Mouse (Mus musculus): Measurements from ENCODE around the gene Luc7l2. TPM values are rescaled to one million over a fixed set of nuclear protein-coding genes. Genes with fewer than 3 reads are reported as not detected.

The Luc7l2 gene
- total and polyA plus RNA-seq, 3 experiments = 51.8 to 129 (median 118) TPM

DNA sequence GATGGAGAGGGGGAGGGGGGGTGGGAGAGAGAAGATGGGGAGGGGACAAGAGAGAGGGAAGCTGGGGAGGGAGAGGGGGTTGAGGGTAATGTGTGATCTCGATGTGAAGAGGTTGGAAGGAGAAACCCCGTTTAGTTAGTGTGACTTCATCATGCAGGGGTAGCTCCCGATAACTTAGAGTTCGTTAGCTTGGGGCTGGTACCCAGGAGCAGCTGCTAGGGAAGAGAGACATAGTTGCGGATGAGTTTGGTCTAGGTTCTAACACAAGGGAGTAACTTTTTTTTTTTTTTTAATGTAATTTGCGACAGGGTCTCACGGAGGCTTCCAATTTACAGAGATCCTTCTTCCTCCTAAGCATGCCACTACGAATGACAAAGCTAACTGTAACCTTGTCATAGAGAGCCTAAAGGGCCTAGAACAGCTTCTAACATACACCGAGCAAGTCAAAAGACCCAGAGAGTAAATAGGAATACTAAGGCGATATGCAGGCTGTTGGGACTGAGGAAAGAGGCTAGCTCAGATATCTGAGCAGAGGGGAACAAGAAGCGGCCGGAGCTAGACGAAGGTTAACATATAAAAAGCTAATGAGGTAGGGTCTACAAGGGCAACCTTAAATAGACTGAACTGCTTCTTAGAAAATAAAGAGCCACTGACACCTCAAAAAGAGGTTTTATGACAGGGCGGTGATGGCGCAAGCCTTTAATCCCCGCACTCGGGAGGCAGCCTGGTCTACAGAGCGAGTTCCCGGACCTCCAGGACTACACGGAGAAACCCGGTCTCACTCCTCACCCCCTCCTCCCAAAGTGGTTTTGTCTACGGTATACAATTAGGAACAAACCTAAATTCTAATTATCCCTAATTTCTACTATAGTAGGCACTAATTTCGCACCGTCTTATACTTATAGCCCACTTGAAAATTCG is 18.4 kb upstream of the Luc7l2 start (continued):
- TF ChIP-seq NRF1 (IDR thresholded peaks at IDR 0.05; ENCODE audit: insufficient read depth, low read depth, low read length, poor library complexity, severe bottlenecking) (0 out of 2 replicates have a peak, but pooled peaks have one; percentile 12), RCOR1 (IDR thresholded peaks at IDR 0.05; ENCODE audit: low read depth, low read length) (no peak; the same call in 1 of the 2 replicates), MEF2A (IDR thresholded peaks at IDR 0.05; ENCODE audit: extremely low read depth, insufficient replicate concordance, low read depth, low read length, poor library complexity, severe bottlenecking) (no peak), MYB (IDR thresholded peaks at IDR 0.05; ENCODE audit: low read depth, low read length) (no peak; the same call in 1 of the 2 replicates), CHD2 (IDR thresholded peaks at IDR 0.05; ENCODE audit: low read length) (no peak), MAZ (IDR thresholded peaks at IDR 0.05; ENCODE audit: low read depth, low read length) (0 out of 2 replicates have a peak, but pooled peaks have one; percentile 45), HCFC1 (IDR thresholded peaks at IDR 0.05; ENCODE audit: low read depth, low read length) (no peak), MXI1 (IDR thresholded peaks at IDR 0.05; ENCODE audit: low read depth, low read length) (0 out of 2 replicates have a peak, but pooled peaks have one; percentile 16), MAX (IDR thresholded peaks at IDR 0.05; ENCODE audit: low read length) (peak; percentile 49; the same call in 1 of the 2 replicates), CHD1 (IDR thresholded peaks at IDR 0.05; ENCODE audit: low read depth, low read length) (peak; percentile 13; the same call in 1 of the 2 replicates), MAFK (IDR thresholded peaks at IDR 0.05; ENCODE audit: borderline replicate concordance, low read depth, low read length) (no peak), USF1 (IDR thresholded peaks at IDR 0.05; ENCODE audit: low read depth, low read length) (no peak), ELF1 (IDR thresholded peaks at IDR 0.05; ENCODE audit: low read depth, low read length) (no peak), CTCF (IDR thresholded peaks at IDR 0.05 in 2 of 3, conservative IDR thresholded peaks at IDR 0.05 in 1 of 3; ENCODE audit: control insufficient read depth in 1 of 3, insufficient read depth in 1 of 3, low read depth in 2 of 3, low read length in 3 of 3, poor library complexity in 1 of 3, severe bottlenecking in 1 of 3) (no peak), NELFE (IDR thresholded peaks at IDR 0.05; ENCODE audit: low read depth, low read length) (peak; percentile 55), ZNF384 (IDR thresholded peaks at IDR 0.05; ENCODE audit: low read depth, low read length) (peak; percentile 54)

DNA sequence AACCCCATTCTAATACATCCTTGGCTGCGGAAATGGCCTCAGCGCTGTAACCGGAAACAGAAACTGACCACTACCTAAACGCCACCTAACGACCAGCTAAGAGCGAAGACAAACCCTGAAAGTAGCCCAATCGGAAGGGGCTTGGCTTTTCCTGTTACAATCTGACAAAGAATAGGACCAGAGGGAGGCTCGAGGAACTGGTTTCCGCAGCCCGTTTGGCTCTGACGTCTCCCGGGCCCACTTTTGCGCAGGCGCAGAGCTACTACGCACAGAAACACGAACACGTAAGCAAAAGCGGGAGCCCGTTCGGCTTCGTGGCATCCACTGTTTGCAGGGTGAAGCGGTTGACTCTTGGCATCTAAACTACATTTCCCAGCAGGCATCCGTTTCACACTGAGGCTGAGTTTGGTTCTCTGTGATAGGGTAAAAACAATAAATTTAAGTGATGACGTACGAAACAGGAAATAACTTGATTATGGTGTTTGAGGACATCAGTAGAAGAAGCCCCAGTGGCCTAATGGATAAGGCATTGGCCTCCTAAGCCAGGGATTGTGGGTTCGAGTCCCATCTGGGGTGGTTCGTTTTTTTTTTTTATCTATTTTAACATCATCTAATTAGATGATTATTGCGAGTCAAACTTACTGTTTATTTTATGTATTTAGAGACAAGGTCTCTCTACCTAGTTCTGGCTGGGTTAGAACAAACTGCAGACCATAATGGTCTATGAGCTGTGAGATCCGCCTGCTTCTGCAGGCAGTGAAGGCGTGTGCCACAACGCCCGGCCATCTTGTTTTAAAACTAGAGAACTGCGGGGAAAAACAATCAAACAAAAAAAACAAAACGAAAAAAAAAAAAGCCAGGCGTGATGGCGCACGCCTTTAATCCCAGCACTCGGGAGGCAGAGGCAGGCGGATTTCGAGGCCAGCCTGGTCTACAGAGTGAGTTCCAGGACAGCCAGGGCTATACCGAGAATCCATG is 17.4 kb upstream of the Luc7l2 start, which contains the start of gene Fmc1:
TSS of gene Fmc1 (plus strand) at position 75 of the 978 bp plus-strand sequence.
- peak; percentile 100 for DNase-seq (ENCODE audit: low read depth, low spot score)
- Histone ChIP-seq H3K9me3 (replicated peaks; ENCODE audit: insufficient read depth, low read length) (no peaks in the 10 kb centered on the region), H3K79me2 (ENCODE audit: control insufficient read depth, insufficient read depth, low read length, poor library complexity) (peaks cover 9% of the 10 kb centered on the region; the same call in 1 of the 2 replicates), H3K27me3 (ENCODE audit: control insufficient read depth in 1 of 2, insufficient read depth in 2 of 2, low read length in 2 of 2) (no peaks in the 10 kb centered on the region), H3K4me1 (ENCODE audit: control insufficient read depth in 1 of 2, insufficient read depth in 2 of 2, low read length in 2 of 2) (peaks cover 3 to 6% of the 10 kb centered on the region in 2 experiments), H3K9ac (ENCODE audit: control insufficient read depth, low read depth, low read length, poor library complexity, severe bottlenecking) (peak within 1 kb of the TSS; percentile 95), H3K36me3 (ENCODE audit: control insufficient read depth in 1 of 2, insufficient read depth in 2 of 2, low read length in 2 of 2) (peaks cover 0 to 12% of the 10 kb centered on the region in 2 experiments; a peak in 2 of 4 replicates), H3K27ac (ENCODE audit: control insufficient read depth, low read depth, low read length) (peak within 1 kb of the TSS; percentile 87), H3K4me3 (ENCODE audit: control insufficient read depth in 1 of 2, insufficient read depth in 1 of 2, low read depth in 2 of 2, low read length in 2 of 2) (peak within 1 kb of the TSS; percentile 80 to 89)
- no peak for TF ChIP-seq ZKSCAN1 (IDR thresholded peaks at IDR 0.05; ENCODE audit: low read depth, low read length)
- no peak for TF ChIP-seq CHD2 (IDR thresholded peaks at IDR 0.05; ENCODE audit: low read length)
- no peak for TF ChIP-seq RAD21 (IDR thresholded peaks at IDR 0.05; ENCODE audit: low read depth, low read length)
- no peak; the same call in 1 of the 2 replicates for TF ChIP-seq JUND (IDR thresholded peaks at IDR 0.05; ENCODE audit: low read depth, low read length)
- peak; percentile 100 for TF ChIP-seq TBP (IDR thresholded peaks at IDR 0.05; ENCODE audit: low read depth, low read length)
- TF ChIP-seq MAX (IDR thresholded peaks at IDR 0.05; ENCODE audit: low read length) = peak; percentile 83; the same call in 1 of the 2 replicates
- TF ChIP-seq CHD1 (IDR thresholded peaks at IDR 0.05; ENCODE audit: low read depth, low read length) = peak; percentile 88; the same call in 1 of the 2 replicates
- peak in 1 of 2 experiments; percentile 60; a peak in 1 of 4 replicates for TF ChIP-seq EP300 (IDR thresholded peaks at IDR 0.05; ENCODE audit: low read depth in 1 of 2, low read length in 2 of 2)
- peak; percentile 69 to 93; a peak in 3 of 4 replicates for TF ChIP-seq POLR2A (IDR thresholded peaks at IDR 0.05; ENCODE audit: control insufficient read depth in 1 of 2, insufficient read depth in 1 of 2, low read depth in 1 of 2, low read length in 2 of 2, poor library complexity in 1 of 2)
- TF ChIP-seq MYC (IDR thresholded peaks at IDR 0.05; ENCODE audit: low read depth, low read length) = peak; percentile 81
- TF ChIP-seq ZMIZ1 (IDR thresholded peaks at IDR 0.05; ENCODE audit: low read depth, low read length) = peak; percentile 95
- peak; percentile 97 for TF ChIP-seq NRF1 (IDR thresholded peaks at IDR 0.05; ENCODE audit: insufficient read depth, low read depth, low read length, poor library complexity, severe bottlenecking)
- TF ChIP-seq GABPA (IDR thresholded peaks at IDR 0.05; ENCODE audit: low read depth, low read length) = peak; percentile 44; the same call in 1 of the 2 replicates
- TF ChIP-seq MEF2A (IDR thresholded peaks at IDR 0.05; ENCODE audit: extremely low read depth, insufficient replicate concordance, low read depth, low read length, poor library complexity, severe bottlenecking) = peak; percentile 70; the same call in 1 of the 2 replicates
- peak; percentile 87 for TF ChIP-seq NELFE (IDR thresholded peaks at IDR 0.05; ENCODE audit: low read depth, low read length)
- no peak for TF ChIP-seq POLR2AphosphoS5 (IDR thresholded peaks at IDR 0.05; ENCODE audit: borderline replicate concordance, low read depth, low read length)
- peak; percentile 91 for TF ChIP-seq KAT2A (conservative IDR thresholded peaks at IDR 0.05; ENCODE audit: low read depth, low read length)
- peak; percentile 98 for TF ChIP-seq HCFC1 (IDR thresholded peaks at IDR 0.05; ENCODE audit: low read depth, low read length)
- no peak for TF ChIP-seq TAL1 (IDR thresholded peaks at IDR 0.05; ENCODE audit: low read length)
